Mouse (Mus musculus) kidney, adult 2 months (tissue): ENCODE results near the gene Prdm2.

ENCODE experiments used
- CTCF ChIP-seq: fragments of 200-500 bp; conservative IDR thresholded peaks from 2 replicates; pipeline ENCODE4 v1.5.1; 2011; ENCODE audit warnings: low read depth, mild to moderate bottlenecking, control low read depth, low read length, moderate library complexity, mixed read lengths; ENCODE audit not compliant: insufficient read depth, insufficient read length
- POLR2A ChIP-seq: fragments of 200-500 bp; IDR thresholded peaks from one replicate; pipeline ENCODE4 v1.6.1; 2011; ENCODE audit warnings: low read depth, low read length, control low read depth

- TF ChIP-seq POLR2A: no peak
- no peak for TF ChIP-seq CTCF
Measured at GRCm38 (mm10) chr4:143152634-143153033, 60.2 kb downstream of the Prdm2 start.
